Mouse (Mus musculus): Measurements from ENCODE around the gene Mc3r.
A peak's percentile ranks its signal among the peaks of the same experiment; 100 is the strongest.

The Mc3r gene

GRCm38 (mm10) chr2:172248106-172248764, at the start of gene Mc3r:
Gene Mc3r (plus strand): TSS chr2:172248492.
- peak; percentile 77 for DNase-seq (ENCODE audit: low read depth, low spot score)

GRCm38 (mm10) chr2:172201998-172202780, 46.1 kb upstream of the Mc3r start:
- no peak for DNase-seq (ENCODE audit: low read depth, low spot score)

DNA sequence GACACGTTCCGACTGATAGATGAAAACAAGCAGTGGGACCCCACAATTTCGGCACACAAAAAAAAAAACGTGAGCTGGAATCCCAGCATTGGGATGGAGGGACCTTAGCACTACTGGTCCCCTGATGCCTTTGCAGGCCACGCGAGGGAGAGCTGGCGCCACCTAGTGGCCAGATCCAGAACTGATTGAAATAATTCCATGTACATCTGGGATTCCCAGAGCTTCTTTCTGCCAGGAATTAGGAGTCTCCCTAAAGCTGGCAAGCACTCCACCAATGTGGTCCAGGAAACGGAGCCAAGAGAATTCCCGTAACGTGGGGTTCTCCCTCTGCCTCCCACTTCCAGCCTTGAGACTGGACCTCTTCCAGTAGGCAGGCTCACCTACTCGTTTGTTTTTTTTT, 41.3 kb upstream of the Mc3r start:
- peak; percentile 83 for DNase-seq (ENCODE audit: low read depth, low spot score)

DNA sequence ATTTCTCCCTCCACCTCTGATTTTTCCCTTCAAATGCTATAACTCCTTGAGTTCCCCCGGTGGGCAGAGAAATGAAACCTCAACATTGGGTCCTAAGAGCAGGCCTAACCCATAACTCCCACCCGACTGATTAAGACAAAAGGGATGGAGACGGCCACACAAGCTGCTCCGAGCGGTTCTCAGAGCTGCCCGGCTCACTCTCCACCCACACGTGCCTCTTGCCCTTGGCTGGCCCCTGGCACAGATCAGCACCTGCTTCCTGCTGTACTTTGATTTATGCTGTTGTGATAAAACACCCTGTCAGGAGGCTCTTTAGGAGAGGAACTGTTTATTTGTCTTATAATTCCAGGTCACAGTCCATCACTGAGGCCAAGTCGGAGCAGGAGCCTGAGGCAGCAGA, 34.8 kb upstream of the Mc3r start:
- peak; percentile 39 for DNase-seq (ENCODE audit: low read depth, low spot score)

DNA sequence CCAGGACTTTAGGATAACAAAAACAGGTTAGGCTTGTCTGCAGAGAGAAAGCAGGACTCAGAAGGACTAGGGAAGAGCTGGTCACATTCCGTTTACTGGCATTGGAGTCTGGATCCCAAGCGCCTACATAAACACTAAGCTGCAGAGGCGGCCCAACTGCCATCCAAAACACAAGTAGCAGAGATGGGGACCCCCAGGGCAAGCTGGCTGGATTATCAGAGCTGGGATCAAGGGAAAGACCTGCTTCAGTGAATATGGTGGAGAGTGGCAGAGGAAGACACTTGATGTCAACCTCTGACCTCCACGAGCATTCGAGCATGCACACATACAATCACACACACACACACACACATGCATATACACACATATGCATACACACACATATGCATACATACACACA, 34.0 kb upstream of the Mc3r start:
- DNase-seq (ENCODE audit: low read depth, low spot score) = no peak

- peak; percentile 88 for DNase-seq (ENCODE audit: low read depth, low spot score)
Observed at GRCm38 (mm10) chr2:172215508-172216162, 32.7 kb upstream of the Mc3r start.

GRCm38 (mm10) chr2:172216163-172216915, 32.0 kb upstream of the Mc3r start:
- DNase-seq (ENCODE audit: low read depth, low spot score) = no peak

- no peak for DNase-seq (ENCODE audit: low read depth, low spot score)
Observed at GRCm38 (mm10) chr2:172217886-172218285, 30.4 kb upstream of the Mc3r start.

GRCm38 (mm10) chr2:172219186-172219585, 29.1 kb upstream of the Mc3r start:
- no peak for DNase-seq (ENCODE audit: low read depth, low spot score)

GRCm38 (mm10) chr2:172221656-172222393, 26.5 kb upstream of the Mc3r start:
- DNase-seq (ENCODE audit: low read depth, low spot score) = peak; percentile 80

GRCm38 (mm10) chr2:172222394-172222785, 25.9 kb upstream of the Mc3r start:
- DNase-seq (ENCODE audit: low read depth, low spot score) = no peak

DNA sequence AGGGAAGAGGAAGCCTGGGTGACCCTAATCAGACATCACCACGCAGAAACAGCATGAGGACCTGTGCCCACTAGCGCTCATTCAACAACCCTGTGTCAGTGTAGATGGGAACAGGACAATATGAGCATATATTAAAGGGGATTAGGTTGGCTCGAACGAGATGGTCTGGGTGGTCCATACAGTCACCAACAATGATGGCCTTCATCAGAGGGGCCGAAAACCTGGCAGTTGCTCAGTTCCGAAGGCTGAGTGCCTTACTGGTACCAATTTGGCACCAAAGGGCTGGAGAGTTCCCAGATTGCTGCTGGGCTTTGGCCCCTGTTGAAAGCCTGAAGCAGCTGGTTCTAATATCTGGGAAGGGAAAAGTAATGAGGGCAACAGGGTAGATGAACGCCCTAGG, 25.4 kb upstream of the Mc3r start:
- no peak for DNase-seq (ENCODE audit: low read depth, low spot score)

GRCm38 (mm10) chr2:172223451-172224200, 24.7 kb upstream of the Mc3r start:
- no peak for DNase-seq (ENCODE audit: low read depth, low spot score)

DNA sequence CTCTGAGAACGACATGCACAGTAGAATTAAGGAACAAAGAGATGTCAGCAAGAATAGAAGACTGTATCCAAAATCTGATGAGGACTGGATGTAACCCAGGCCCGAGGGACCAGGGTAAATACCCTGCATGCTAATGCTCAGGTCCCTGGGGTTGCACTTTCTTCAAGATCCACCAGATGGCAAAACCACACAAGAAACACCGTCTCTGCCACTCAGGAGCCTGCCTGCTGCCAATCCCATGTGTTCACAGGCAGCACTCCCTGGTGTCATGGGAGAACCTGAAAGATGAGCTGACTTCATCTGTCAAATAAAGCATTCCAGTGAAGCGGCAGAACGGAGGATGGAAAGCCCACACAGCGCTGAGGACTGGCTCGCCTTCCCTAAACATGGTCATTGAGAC, 21.3 kb upstream of the Mc3r start:
- peak; percentile 58 for DNase-seq (ENCODE audit: low read depth, low spot score)

GRCm38 (mm10) chr2:172227808-172228207, 20.5 kb upstream of the Mc3r start:
- DNase-seq (ENCODE audit: low read depth, low spot score) = no peak

GRCm38 (mm10) chr2:172229190-172229589, 19.1 kb upstream of the Mc3r start:
- no peak for DNase-seq (ENCODE audit: low read depth, low spot score)

GRCm38 (mm10) chr2:172230126-172230525, 18.2 kb upstream of the Mc3r start:
- DNase-seq (ENCODE audit: low read depth, low spot score) = no peak

DNA sequence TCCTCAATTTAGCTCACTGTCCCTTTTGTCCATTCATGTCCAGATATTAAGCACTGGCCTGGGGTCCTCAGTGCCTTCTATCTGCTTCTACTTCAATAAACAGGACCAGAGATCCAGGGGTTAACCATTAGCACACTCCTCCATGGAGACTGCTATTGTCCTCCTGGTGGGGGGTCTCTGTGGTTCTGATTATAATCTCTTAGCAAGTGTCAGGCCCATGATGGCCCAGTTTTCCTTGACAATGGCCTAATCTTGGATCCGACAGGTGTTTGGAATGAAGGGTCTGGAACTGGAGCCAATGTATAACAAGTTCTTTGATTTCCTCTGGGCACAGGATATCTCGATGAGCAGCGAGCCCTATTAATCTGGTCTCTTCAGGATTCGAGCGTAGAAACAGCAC, 10.1 kb upstream of the Mc3r start:
- no peak for DNase-seq (ENCODE audit: low read depth, low spot score)

DNA sequence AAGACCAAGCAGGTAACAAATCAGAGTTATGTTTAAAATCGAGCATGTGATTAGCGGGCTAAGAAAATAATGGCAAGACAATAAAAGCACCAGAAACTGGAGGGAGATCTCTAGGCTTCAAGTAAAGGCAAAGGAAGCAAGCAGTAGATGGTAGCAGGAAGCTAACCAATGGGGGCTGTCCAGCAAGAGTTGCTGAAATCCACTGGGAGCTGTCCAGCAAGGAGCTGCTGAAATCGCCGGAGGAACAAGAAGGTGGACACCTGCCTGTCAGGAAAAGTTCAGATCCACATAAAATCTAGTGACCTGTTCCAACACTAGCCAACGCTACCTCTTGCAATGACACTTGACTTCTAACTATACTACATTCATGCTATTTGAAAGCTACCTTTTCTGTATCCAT, 7.3 kb upstream of the Mc3r start:
- peak; percentile 74 for DNase-seq (ENCODE audit: low read depth, low spot score)

DNA sequence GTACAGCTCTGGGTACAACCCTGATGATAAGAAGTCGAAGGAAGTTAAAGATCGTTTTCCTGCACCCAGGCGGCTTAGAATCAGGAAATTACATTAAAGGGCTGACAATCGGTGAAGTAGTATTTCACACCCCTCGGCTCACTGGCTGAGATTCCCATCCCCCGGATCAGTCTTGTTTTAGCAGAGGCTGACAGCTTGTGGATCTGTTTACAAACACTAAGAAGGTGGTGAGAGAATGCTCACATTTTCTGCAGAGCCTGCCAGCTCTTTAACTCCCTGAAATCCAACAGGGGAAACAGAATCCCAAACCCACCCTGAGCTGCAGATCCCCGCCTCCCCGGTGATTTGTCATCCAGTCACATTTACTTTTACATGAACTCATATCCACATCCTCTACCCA, 2.8 kb upstream of the Mc3r start:
- no peak for DNase-seq (ENCODE audit: low read depth, low spot score)

- no peak for DNase-seq (ENCODE audit: low read depth, low spot score)
Observed at GRCm38 (mm10) chr2:172249336-172249735, 1.0 kb downstream of the Mc3r start.
